Mouse (Mus musculus) kidney, embryonic 14.5 days (tissue): Measurements from ENCODE around the gene Sorcs2. TPM values are rescaled to one million over a fixed set of nuclear protein-coding genes. Genes with fewer than 3 reads are reported as not detected.

ENCODE experiments used
- ATAC-seq: fragments of 200-750 bp; cut with Nextera tagmentation; 2 replicates; pipeline ENCODE4 v1.8.0; 2017; ENCODE audit warnings: moderate number of reproducible peaks, mild to moderate bottlenecking, moderate TSS enrichment, moderate library complexity; ENCODE audit not compliant: low FRiP score, low TSS enrichment
- H3K27ac ChIP-seq: fragments of 300-500 bp; sonication (generic); 2 replicates; pipeline ENCODE4 v1.5.1; 2014; ENCODE audit warnings: low read depth, mild to moderate bottlenecking, low read length, moderate library complexity, mixed read lengths
- H3K27me3 ChIP-seq: fragments of 300-500 bp; sonication (generic); 2 replicates; pipeline ENCODE4 v1.6.1; 2014; ENCODE audit warnings: mild to moderate bottlenecking, low read length; ENCODE audit not compliant: control insufficient read depth, insufficient read depth
- H3K36me3 ChIP-seq: fragments of 300-500 bp; sonication (generic); 2 replicates; pipeline ENCODE4 v1.6.1; 2014; ENCODE audit warnings: low read length, mixed read lengths; ENCODE audit not compliant: control insufficient read depth, insufficient read depth
- H3K4me1 ChIP-seq: fragments of 300-500 bp; sonication (generic); 2 replicates; pipeline ENCODE4 v1.6.1; 2014; ENCODE audit warnings: low read length, mixed read lengths; ENCODE audit not compliant: control insufficient read depth, insufficient read depth
- H3K4me2 ChIP-seq: fragments of 300-500 bp; sonication (generic); replicated peaks from 2 replicates; pipeline ENCODE4 v1.6.1; 2014; ENCODE audit warnings: low read depth, mild to moderate bottlenecking, low read length
- H3K4me3 ChIP-seq: fragments of 300-500 bp; sonication (generic); 2 replicates; pipeline ENCODE4 v1.5.1; 2014; ENCODE audit warnings: mild to moderate bottlenecking, low read length
- H3K9ac ChIP-seq: fragments of 300-500 bp; sonication (generic); 2 replicates; pipeline ENCODE4 v1.6.1; 2014; ENCODE audit warnings: low read depth, mild to moderate bottlenecking, low read length, moderate library complexity
- H3K9me3 ChIP-seq: fragments of 300-500 bp; sonication (generic); 2 replicates; pipeline ENCODE4 v1.6.1; 2016; ENCODE audit warnings: low read length; ENCODE audit not compliant: control insufficient read depth
- WGBS: fragments of 180-500 bp; shearing (Covaris S2); extraction: QIAGEN DNeasy Blood & Tissue Kit; methylation state at CpG from one replicate; pipeline ENCODE4 v1.1.7; 2014; 5-methylcytosine and 5-hydroxymethylcytosine counted together
- polyA plus RNA-seq: library from polyadenylated mRNA; unstranded; fragments of >200 nt; fragmentation: Nextera tagmentation; extraction: Ambion mirVana; gene quantifications from 2 replicates; pipeline ENCODE4 v1.2.1, GENCODE M21; 2014

Gene Sorcs2
- polyA plus RNA-seq, 1 experiment from 2014 or later: 10.3 TPM

- no peaks in the 10 kb centered on the region for H3K9me3 ChIP-seq
- H3K4me2 ChIP-seq: no peak overlapping the region
- H3K4me3 ChIP-seq: no peak overlapping the region
- no peaks in the 10 kb centered on the region for H3K36me3 ChIP-seq
- no peak overlapping the region for H3K27ac ChIP-seq
- peaks cover 7% of the 10 kb centered on the region for H3K4me1 ChIP-seq
- no peak overlapping the region for H3K9ac ChIP-seq
- WGBS: 23% methylated on average over 11 of the region's 11 CpGs
- ATAC-seq: no peak
- H3K27me3 ChIP-seq: no peaks in the 10 kb centered on the region
Measured at GRCm38 (mm10) chr5:36427831-36428230, 29.9 kb upstream of the Sorcs2 start.

- 76% methylated on average over 5 of the region's 5 CpGs for WGBS
- ATAC-seq: no peak
Measured at GRCm38 (mm10) chr5:36426404-36426803, 28.5 kb upstream of the Sorcs2 start.

GRCm38 (mm10) chr5:36424676-36425075 lies 26.7 kb upstream of the Sorcs2 start:
- H3K9me3 ChIP-seq: no peaks in the 10 kb centered on the region
- no peaks in the 10 kb centered on the region for H3K27me3 ChIP-seq
- 0 out of 2 replicates have a peak, but pooled peaks have one; percentile 72 for ATAC-seq
- peaks cover 7% of the 10 kb centered on the region for H3K4me1 ChIP-seq
- H3K9ac ChIP-seq: no peak overlapping the region
- H3K36me3 ChIP-seq: no peaks in the 10 kb centered on the region
- H3K4me3 ChIP-seq: no peak overlapping the region
- H3K27ac ChIP-seq: no peak overlapping the region
- no peak overlapping the region for H3K4me2 ChIP-seq

More at GRCm38 (mm10) chr5:36426404-36426803, 28.5 kb upstream of the Sorcs2 start:
- Histone ChIP-seq H3K9ac (no peak overlapping the region), H3K27me3 (no peaks in the 10 kb centered on the region), H3K36me3 (no peaks in the 10 kb centered on the region), H3K4me3 (no peak overlapping the region), H3K4me2 (no peak overlapping the region), H3K9me3 (no peaks in the 10 kb centered on the region), H3K27ac (no peak overlapping the region), H3K4me1 (peaks cover 7% of the 10 kb centered on the region)

GRCm38 (mm10) chr5:36422689-36423088 lies 24.8 kb upstream of the Sorcs2 start:
- H3K4me1 ChIP-seq: peaks cover 3% of the 10 kb centered on the region
- no peak for ATAC-seq
- no peak overlapping the region for H3K4me3 ChIP-seq
- no peaks in the 10 kb centered on the region for H3K36me3 ChIP-seq
- no peak overlapping the region for H3K4me2 ChIP-seq
- H3K9me3 ChIP-seq: no peaks in the 10 kb centered on the region
- no peak overlapping the region for H3K27ac ChIP-seq
- H3K9ac ChIP-seq: no peak overlapping the region
- H3K27me3 ChIP-seq: no peaks in the 10 kb centered on the region

- H3K4me3 ChIP-seq: no peak overlapping the region
- H3K4me1 ChIP-seq: no peaks in the 10 kb centered on the region
- no peak overlapping the region for H3K27ac ChIP-seq
- ATAC-seq: no peak
- H3K36me3 ChIP-seq: no peaks in the 10 kb centered on the region
- H3K27me3 ChIP-seq: no peaks in the 10 kb centered on the region
- no peak overlapping the region for H3K9ac ChIP-seq
- 73% methylated on average over 3 of the region's 3 CpGs for WGBS
- no peak overlapping the region for H3K4me2 ChIP-seq
- H3K9me3 ChIP-seq: no peaks in the 10 kb centered on the region
Measured at GRCm38 (mm10) chr5:36419861-36420260, 21.9 kb upstream of the Sorcs2 start.

- H3K4me1 ChIP-seq: no peaks in the 10 kb centered on the region
- no peak overlapping the region for H3K4me2 ChIP-seq
- no peaks in the 10 kb centered on the region for H3K27me3 ChIP-seq
- no peaks in the 10 kb centered on the region for H3K9me3 ChIP-seq
- 59% methylated on average over 6 of the region's 6 CpGs for WGBS
- H3K27ac ChIP-seq: no peak overlapping the region
- H3K36me3 ChIP-seq: no peaks in the 10 kb centered on the region
- 0 out of 2 replicates have a peak, but pooled peaks have one; percentile 39 for ATAC-seq
- H3K4me3 ChIP-seq: no peak overlapping the region
- no peak overlapping the region for H3K9ac ChIP-seq
Measured at GRCm38 (mm10) chr5:36414712-36415331, 16.9 kb upstream of the Sorcs2 start.

GRCm38 (mm10) chr5:36398463-36399364 lies 775 bp upstream of the Sorcs2 start:
- Histone ChIP-seq H3K27me3 (peaks cover 2% of the 10 kb centered on the region; the same call in 1 of the 2 replicates), H3K9ac (no peak overlapping the region; the same call in 1 of the 2 replicates), H3K36me3 (no peaks in the 10 kb centered on the region), H3K9me3 (no peaks in the 10 kb centered on the region), H3K4me1 (peaks cover 19% of the 10 kb centered on the region; the same call in 1 of the 2 replicates), H3K27ac (no peak overlapping the region), H3K4me2 (peak overlapping the region; percentile 19; the same call in 1 of the 2 replicates), H3K4me3 (no peak overlapping the region; the same call in 1 of the 2 replicates)
- peak; percentile 10 for ATAC-seq
- 6% methylated on average over 18 of the region's 18 CpGs for WGBS

- peak; percentile 8 for ATAC-seq
- no peaks in the 10 kb centered on the region for H3K36me3 ChIP-seq
- H3K4me1 ChIP-seq: peaks cover 19% of the 10 kb centered on the region; the same call in 1 of the 2 replicates
- H3K9ac ChIP-seq: peak overlapping the region; percentile 79
- H3K27ac ChIP-seq: no peak overlapping the region
- peak overlapping the region; percentile 75 for H3K4me3 ChIP-seq
- under 1% methylated on average over 31 of the region's 36 CpGs for WGBS
- H3K4me2 ChIP-seq: peak overlapping the region; percentile 100
- H3K9me3 ChIP-seq: no peaks in the 10 kb centered on the region
- peaks cover 2% of the 10 kb centered on the region; the same call in 1 of the 2 replicates for H3K27me3 ChIP-seq
Measured at GRCm38 (mm10) chr5:36397384-36397759, 567 bp downstream of the Sorcs2 start.
